Mouse (Mus musculus) liver, embryonic 14.5 days (tissue): ENCODE measurements at regions not wholly inside any gene's neighbourhood (a gene's known extent, or its start where the extent isn't known, plus 50 kb on each side); places are given as distances from the start of the nearest gene placed in this dataset.

ENCODE experiments used
- ATAC-seq: fragments of 200-750 bp; cut with Nextera tagmentation; 2 replicates; pipeline ENCODE4 v1.8.0; 2017; ENCODE audit warnings: moderate number of reproducible peaks, mild to moderate bottlenecking, moderate library complexity; ENCODE audit not compliant: insufficient read depth
- DNase-seq, 3 experiments: peaks; one replicate each; pipeline ENCODE4 v3.0.0-alpha.2; 2012 to 2013; ENCODE audit warnings: low read depth in 3 of 3, low spot score in 3 of 3
- H3K27ac ChIP-seq: fragments of 300-500 bp; sonication (generic); 2 replicates; pipeline ENCODE4 v1.5.1; 2014; ENCODE audit warnings: moderate library complexity, mild to moderate bottlenecking, control low read depth, inconsistent platforms
- H3K27me3 ChIP-seq: fragments of 300-500 bp; sonication (generic); 2 replicates; pipeline ENCODE4 v1.6.1; 2014; ENCODE audit warnings: mild to moderate bottlenecking, low read length, moderate library complexity; ENCODE audit not compliant: control insufficient read depth, insufficient read depth
- H3K36me3 ChIP-seq: fragments of 300-500 bp; sonication (generic); replicated peaks from 2 replicates; pipeline ENCODE4 v1.6.1; 2014; ENCODE audit warnings: low read depth; ENCODE audit not compliant: control insufficient read depth, insufficient read depth
- H3K4me1 ChIP-seq, 2 experiments: fragments of 200-500 bp in 1 of 2; fragments of 300-500 bp in 1 of 2; sonication (generic) in 1 of 2; replicated peaks; 2 replicates each; pipeline ENCODE4 v1.6.1; 2012 to 2014; ENCODE audit warnings: antibody characterized with exemption in 1 of 2, inconsistent platforms in 1 of 2, low read length in 1 of 2; ENCODE audit not compliant: control insufficient read depth in 2 of 2, insufficient read depth in 2 of 2
- H3K4me2 ChIP-seq: fragments of 300-500 bp; sonication (generic); 2 replicates; pipeline ENCODE4 v1.6.1; 2014; ENCODE audit warnings: low read depth, mild to moderate bottlenecking, control low read depth, moderate library complexity
- H3K4me3 ChIP-seq, 2 experiments: fragments of 200-500 bp in 1 of 2; fragments of 300-500 bp in 1 of 2; sonication (generic) in 1 of 2; 2 replicates each; pipeline ENCODE4 v1.5.1; 2012 to 2014; ENCODE audit warnings: low read depth in 2 of 2, low read length in 2 of 2, mild to moderate bottlenecking in 2 of 2, control low read depth in 1 of 2, inconsistent platforms in 1 of 2, moderate library complexity in 1 of 2; ENCODE audit not compliant: insufficient read depth in 1 of 2
- H3K9ac ChIP-seq: fragments of 300-500 bp; sonication (generic); replicated peaks from 2 replicates; pipeline ENCODE4 v1.6.1; 2014; ENCODE audit warnings: mild to moderate bottlenecking, control low read depth, moderate library complexity
- H3K9me3 ChIP-seq: fragments of 300-500 bp; sonication (generic); 2 replicates; pipeline ENCODE4 v1.6.1; 2016; ENCODE audit warnings: low read length, mixed read lengths; ENCODE audit not compliant: control insufficient read depth
- CTCF ChIP-seq: IDR thresholded peaks from 2 replicates; pipeline ENCODE4 v1.5.1; 2016; ENCODE audit warnings: antibody characterized with exemption, low read depth, control low read depth
- EP300 ChIP-seq: IDR thresholded peaks from 2 replicates; pipeline ENCODE4 v1.6.1; 2016; ENCODE audit warnings: antibody characterized with exemption, low read depth
- WGBS: fragments of 180-500 bp; shearing (Covaris S2); extraction: QIAGEN DNeasy Blood & Tissue Kit; methylation state at CpG from one replicate; pipeline ENCODE4 v1.1.7; 2014; ENCODE audit not compliant: insufficient replicate concordance; 5-methylcytosine and 5-hydroxymethylcytosine counted together

- H3K4me2 ChIP-seq, result no peak overlapping the region
- ATAC-seq (no peak), DNase-seq (no peak)
- H3K4me3 ChIP-seq, result no peak overlapping the region
- H3K4me1 ChIP-seq, result no peaks in the 10 kb centered on the region
- TF ChIP-seq EP300 (no peak), CTCF (no peak)
- H3K27me3 ChIP-seq, result no peaks in the 10 kb centered on the region
- H3K9me3 ChIP-seq, result no peaks in the 10 kb centered on the region
- H3K36me3 ChIP-seq, result no peaks in the 10 kb centered on the region
- no peak overlapping the region for H3K9ac ChIP-seq
- H3K27ac ChIP-seq, result no peak overlapping the region
- 71% methylated on average over 17 of the region's 17 CpGs for WGBS
Measured at GRCm38 (mm10) chr13:55898257-55898950, 62.4 kb upstream of the Pitx1 start.

- Histone ChIP-seq H3K9me3 (no peaks in the 10 kb centered on the region), H3K4me3 (no peak overlapping the region), H3K27me3 (no peaks in the 10 kb centered on the region), H3K4me2 (no peak overlapping the region), H3K9ac (no peak overlapping the region), H3K4me1 (no peaks in the 10 kb centered on the region), H3K36me3 (no peaks in the 10 kb centered on the region), H3K27ac (no peak overlapping the region)
- 44% methylated on average over 5 of the region's 5 CpGs for WGBS
- ATAC-seq (no peak), DNase-seq (no peak)
- TF ChIP-seq EP300 (no peak), CTCF (no peak)
Measured at GRCm38 (mm10) chr13:55895505-55895904, 59.5 kb upstream of the Pitx1 start.

- DNase-seq (no peak), ATAC-seq (no peak)
- H3K27ac ChIP-seq, result no peak overlapping the region
- TF ChIP-seq CTCF (no peak), EP300 (no peak)
- no peak overlapping the region for H3K4me2 ChIP-seq
- H3K9ac ChIP-seq, result no peak overlapping the region
- no peaks in the 10 kb centered on the region for H3K9me3 ChIP-seq
- no peak overlapping the region for H3K4me3 ChIP-seq
- H3K4me1 ChIP-seq, result no peaks in the 10 kb centered on the region
- no peaks in the 10 kb centered on the region for H3K27me3 ChIP-seq
- WGBS, result 70% methylated on average over 25 of the region's 25 CpGs
- no peaks in the 10 kb centered on the region for H3K36me3 ChIP-seq
Measured at GRCm38 (mm10) chr13:55893154-55894018, 57.4 kb upstream of the Pitx1 start.

GRCm38 (mm10) chr13:55892250-55892649 lies 56.3 kb upstream of the Pitx1 start:
- no peaks in the 10 kb centered on the region for H3K4me1 ChIP-seq
- DNase-seq (no peak), ATAC-seq (no peak)
- no peak overlapping the region for H3K4me2 ChIP-seq
- H3K36me3 ChIP-seq, result no peaks in the 10 kb centered on the region
- TF ChIP-seq CTCF (no peak), EP300 (no peak)
- no peak overlapping the region for H3K27ac ChIP-seq
- no peak overlapping the region for H3K4me3 ChIP-seq
- H3K9ac ChIP-seq, result no peak overlapping the region
- H3K9me3 ChIP-seq, result no peaks in the 10 kb centered on the region
- 41% methylated on average over 3 of the region's 3 CpGs for WGBS
- no peaks in the 10 kb centered on the region for H3K27me3 ChIP-seq

- TF ChIP-seq CTCF, result no peak
- TF ChIP-seq EP300, result no peak
- Histone ChIP-seq H3K27me3 (no peaks in the 10 kb centered on the region), H3K36me3 (no peaks in the 10 kb centered on the region), H3K4me3 (no peak overlapping the region), H3K4me2 (no peak overlapping the region), H3K4me1 (no peaks in the 10 kb centered on the region), H3K27ac (no peak overlapping the region), H3K9ac (no peak overlapping the region), H3K9me3 (no peaks in the 10 kb centered on the region)
- 72% methylated on average over 13 of the region's 13 CpGs for WGBS
- no peak for DNase-seq
- no peak for ATAC-seq
Measured at GRCm38 (mm10) chr13:55887099-55887736, 51.2 kb upstream of the Pitx1 start.
